Mouse (Mus musculus): Measurements from ENCODE around the gene Dnmt3a. TPM values are rescaled to one million over a fixed set of nuclear protein-coding genes. Genes with fewer than 3 reads are reported as not detected.
A peak's percentile ranks its signal among the peaks of the same experiment; 100 is the strongest.

Gene Dnmt3a
- total RNA-seq, 1 experiment from 2014 or later, result 19.2 TPM

DNA sequence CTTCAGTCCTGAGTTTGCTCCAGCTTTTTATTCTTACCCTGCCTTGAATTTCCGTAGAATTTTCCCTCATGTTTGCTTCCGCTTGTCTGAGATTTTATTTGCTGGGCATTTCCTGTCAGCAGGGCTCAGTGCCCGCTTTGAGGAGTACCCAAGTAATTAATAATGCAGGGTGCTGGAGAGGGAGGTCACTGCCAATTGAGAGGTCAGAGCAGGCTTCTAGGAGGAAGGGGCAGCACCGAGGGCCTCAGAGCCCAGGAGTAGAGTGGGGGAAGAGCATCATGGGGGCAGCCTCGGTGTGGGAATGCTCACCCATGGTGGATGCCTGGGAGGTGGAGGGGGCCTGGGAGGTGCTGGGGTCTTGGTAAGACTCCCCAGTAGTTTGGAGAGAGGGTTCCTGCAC lies 5.8 kb downstream of the Dnmt3a start:
- ATAC-seq (ENCODE audit: extremely low read depth, insufficient number of reproducible peaks, low FRiP score, poor library complexity, severe bottlenecking), result no peak

DNA sequence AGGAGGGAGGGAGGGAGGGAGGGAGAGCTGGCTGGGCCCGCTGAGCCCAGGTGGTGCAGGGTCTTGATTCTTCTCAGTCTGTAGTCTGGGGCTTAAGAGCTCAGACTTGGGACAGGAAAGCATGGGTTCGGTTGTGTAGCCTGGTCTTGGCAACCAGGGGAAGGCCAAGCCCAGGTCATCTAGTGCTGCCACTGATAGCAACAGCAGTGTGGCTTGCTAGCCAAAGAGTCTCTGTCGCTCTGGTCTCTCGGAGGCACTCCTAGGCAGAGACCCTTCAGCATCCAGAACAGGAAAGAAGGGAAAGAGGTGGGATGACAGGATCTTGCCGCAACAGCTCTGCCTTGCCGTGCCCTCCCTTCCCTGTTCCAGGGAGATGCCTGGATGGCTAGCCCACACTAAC lies 6.4 kb downstream of the Dnmt3a start:
- no peak for ATAC-seq (ENCODE audit: extremely low read depth, insufficient number of reproducible peaks, low FRiP score, poor library complexity, severe bottlenecking)

DNA sequence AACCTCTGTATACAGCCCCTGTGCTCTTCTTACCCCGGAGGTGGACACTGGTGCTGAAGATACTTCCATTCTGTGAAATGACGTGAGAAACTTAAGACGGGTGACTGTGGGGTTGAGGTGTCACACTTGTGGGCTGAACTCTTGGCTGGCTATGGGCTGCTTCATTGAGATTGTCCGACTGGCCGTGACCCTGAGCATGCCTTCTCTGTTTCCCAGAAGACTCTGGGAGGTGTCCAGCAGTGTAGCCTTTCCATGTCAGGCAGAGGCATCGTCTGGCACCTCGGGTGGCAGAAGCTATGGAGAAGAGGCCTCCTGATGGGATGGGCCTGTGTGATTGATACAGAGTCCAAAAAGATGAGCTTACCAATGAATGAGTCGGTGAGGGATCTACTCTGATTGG lies 7.3 kb downstream of the Dnmt3a start:
- ATAC-seq (ENCODE audit: extremely low read depth, insufficient number of reproducible peaks, low FRiP score, poor library complexity, severe bottlenecking), result no peak

DNA sequence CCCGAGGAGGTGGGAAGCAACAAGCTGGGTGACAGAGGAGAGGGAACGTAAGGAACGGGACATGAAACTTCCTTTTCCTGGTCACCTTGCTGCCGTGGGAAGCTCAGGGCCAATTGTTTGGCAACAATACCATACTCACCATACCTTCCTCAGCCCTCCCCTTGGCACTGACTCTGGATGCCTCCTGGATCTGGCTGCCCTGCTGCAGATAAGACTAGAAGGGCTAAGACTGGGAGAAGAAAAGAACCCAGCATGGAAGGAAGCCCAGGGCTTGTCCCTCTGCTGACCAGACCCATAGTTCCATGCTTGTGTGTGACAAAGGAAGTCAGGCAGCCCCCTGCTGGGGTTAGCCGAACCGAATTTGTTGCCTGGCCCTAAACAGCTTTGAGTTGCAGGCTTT lies 9.6 kb downstream of the Dnmt3a start:
- ATAC-seq (ENCODE audit: extremely low read depth, insufficient number of reproducible peaks, low FRiP score, poor library complexity, severe bottlenecking), result no peak

DNA sequence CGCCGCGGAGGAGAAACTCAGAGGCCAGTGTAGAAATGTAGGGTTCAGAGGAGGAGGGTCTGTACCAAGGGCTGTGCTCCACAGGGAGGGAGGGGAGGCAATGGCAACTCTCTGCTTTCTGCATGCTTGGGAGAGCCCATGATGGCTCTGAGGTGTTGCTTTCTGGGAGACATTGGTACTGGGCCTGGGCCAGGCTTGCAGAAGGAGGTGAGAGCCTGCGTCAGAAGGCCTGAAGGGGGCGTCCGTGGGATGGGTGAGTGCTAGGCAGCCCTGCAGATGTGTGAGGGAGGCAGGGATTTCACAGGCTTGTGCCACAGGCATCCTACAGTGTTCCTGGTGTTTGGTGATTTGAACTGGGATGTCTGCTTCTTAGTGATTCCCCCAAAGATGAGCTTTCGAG lies 11.2 kb downstream of the Dnmt3a start:
- no peak for ATAC-seq (ENCODE audit: extremely low read depth, insufficient number of reproducible peaks, low FRiP score, poor library complexity, severe bottlenecking)

DNA sequence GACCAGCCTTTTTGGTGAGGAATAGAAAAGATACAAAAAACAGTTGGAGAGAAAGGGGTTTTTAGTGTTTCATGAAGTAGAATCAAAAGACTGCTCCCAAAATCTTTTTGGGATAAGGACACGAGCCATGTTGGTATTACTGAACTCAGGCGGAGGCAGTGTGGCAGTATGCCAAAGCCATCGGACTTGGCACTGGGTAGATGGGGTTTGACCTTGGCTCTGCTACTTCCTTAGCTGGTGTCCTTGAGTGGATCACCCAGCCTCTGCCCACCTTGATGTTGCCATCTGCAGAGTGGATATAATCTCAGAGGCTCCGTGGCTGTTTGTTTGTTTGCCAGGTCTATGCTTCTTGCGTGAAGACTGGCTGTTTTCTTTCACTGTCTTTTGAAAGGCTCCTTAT lies 11.8 kb downstream of the Dnmt3a start:
- ATAC-seq (ENCODE audit: extremely low read depth, insufficient number of reproducible peaks, low FRiP score, poor library complexity, severe bottlenecking), result no peak

DNA sequence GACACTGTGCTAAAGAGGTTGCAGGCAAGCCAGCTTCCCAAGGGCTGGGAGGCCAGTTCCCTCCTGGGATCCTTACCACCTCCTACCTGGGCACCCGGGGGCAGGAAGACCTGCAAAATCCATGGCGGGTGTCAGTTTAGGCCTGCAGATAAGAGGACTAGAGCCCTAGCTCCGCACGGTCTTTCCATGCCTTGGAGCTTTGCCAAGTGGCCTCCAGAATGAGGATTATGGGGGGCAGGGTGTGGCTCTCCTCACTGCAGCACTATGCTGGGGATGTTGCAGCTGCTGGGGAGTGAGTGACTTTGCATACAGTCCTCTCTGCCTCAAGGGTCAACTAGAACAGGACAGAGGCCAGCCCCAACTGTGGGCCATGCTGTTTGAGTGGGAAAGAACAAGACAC lies 14.1 kb downstream of the Dnmt3a start:
- ATAC-seq (ENCODE audit: extremely low read depth, insufficient number of reproducible peaks, low FRiP score, poor library complexity, severe bottlenecking), result no peak

DNA sequence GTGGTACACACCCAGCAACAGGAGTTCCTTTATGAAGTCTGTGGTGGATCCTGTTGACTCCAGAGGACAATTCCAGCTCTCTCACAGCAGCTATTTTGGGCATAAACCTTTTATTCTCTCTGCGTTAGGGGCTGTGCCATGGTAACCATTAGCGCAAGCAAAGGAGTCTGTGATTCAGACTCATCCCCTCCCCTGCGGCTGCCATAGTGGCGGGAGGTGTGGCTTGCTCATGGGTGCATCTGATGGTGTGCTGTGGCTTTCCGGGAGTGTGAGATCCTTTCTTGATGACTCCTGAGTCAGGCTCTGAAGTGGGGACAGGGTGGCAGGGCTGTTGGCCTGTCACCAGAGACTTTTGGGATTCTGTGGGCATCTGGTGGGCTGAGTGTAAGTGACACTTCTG lies 17.6 kb downstream of the Dnmt3a start:
- ATAC-seq (ENCODE audit: extremely low read depth, insufficient number of reproducible peaks, low FRiP score, poor library complexity, severe bottlenecking), result no peak

DNA sequence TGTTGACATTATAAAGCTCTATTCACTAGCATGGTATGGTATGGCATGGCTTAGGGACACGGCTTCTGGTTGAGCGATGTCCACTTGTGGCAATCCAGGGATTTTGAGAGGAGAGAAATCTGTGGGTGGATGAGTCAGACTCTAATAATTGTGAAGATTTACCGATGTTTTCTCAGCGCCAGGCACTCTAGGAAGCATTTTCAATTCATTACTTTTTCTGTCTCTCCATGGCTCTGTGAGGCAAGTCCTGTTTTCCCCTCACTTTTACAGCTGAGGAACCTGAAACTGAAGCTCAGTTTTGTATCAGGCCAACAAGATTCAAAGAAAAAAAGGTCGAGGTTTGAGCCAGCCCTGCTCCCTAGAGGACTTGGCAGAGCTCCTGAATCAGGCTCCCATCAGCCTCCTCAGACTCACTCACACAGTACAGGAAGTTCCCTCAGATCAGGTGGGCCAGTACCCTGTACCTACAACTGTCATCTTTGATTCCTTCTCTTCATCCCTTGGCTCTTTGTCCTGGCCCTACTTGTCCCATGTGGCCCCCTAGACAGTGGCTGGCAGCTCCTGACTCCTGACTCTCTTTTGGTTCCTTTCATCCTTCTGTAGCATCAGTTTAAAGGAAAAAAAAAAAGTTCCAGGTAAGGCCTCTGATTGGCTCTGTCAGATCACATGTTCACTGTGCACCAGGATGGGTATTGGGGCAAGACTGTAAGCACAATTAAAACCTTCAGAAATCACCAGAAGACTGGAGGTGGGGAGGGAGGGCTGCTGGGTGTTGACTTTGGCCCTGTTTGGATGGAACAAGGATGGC lies 19.3 kb downstream of the Dnmt3a start:
- ATAC-seq (ENCODE audit: extremely low read depth, insufficient number of reproducible peaks, low FRiP score, poor library complexity, severe bottlenecking), result no peak

DNA sequence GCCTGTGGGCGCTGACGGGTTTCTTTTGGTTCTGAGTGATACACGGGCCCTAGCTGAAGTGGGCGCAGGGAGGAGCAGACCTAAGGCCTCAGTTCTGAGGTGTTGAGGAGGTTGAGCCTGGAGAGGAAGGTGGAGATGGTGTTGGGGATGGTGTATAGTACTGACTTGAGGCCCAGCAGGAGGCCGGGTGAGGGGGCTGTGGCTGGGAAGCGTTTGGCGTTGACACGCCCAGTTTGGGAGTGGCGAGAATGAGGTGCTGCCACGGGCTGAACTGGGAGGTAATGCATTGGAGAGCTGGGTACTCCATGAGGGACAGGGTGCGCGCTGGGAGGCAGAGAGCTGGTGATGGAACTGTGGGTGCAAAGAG lies 19.9 kb downstream of the Dnmt3a start:
- ATAC-seq (ENCODE audit: extremely low read depth, insufficient number of reproducible peaks, low FRiP score, poor library complexity, severe bottlenecking), result no peak

DNA sequence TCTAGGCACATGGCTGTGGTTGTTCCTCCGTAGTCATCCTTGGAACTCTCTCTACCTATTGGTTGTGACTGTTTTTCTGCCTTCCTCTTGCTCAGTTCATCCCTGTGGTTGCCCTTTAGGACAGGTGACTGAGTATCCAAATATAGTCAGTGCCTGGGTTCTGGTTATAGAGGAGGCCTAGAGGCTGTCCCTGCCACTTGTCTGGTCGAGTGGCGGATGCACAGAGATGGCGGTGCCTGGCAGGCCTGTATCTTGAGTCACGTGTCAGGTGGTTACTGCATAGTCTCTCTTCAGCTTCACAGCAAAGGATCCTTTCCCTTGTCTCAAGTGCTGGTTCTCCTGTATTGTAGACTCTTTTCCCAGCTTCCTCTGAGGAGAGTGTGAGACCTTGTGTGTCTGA lies 22.0 kb downstream of the Dnmt3a start:
- no peak for ATAC-seq (ENCODE audit: extremely low read depth, insufficient number of reproducible peaks, low FRiP score, poor library complexity, severe bottlenecking)

DNA sequence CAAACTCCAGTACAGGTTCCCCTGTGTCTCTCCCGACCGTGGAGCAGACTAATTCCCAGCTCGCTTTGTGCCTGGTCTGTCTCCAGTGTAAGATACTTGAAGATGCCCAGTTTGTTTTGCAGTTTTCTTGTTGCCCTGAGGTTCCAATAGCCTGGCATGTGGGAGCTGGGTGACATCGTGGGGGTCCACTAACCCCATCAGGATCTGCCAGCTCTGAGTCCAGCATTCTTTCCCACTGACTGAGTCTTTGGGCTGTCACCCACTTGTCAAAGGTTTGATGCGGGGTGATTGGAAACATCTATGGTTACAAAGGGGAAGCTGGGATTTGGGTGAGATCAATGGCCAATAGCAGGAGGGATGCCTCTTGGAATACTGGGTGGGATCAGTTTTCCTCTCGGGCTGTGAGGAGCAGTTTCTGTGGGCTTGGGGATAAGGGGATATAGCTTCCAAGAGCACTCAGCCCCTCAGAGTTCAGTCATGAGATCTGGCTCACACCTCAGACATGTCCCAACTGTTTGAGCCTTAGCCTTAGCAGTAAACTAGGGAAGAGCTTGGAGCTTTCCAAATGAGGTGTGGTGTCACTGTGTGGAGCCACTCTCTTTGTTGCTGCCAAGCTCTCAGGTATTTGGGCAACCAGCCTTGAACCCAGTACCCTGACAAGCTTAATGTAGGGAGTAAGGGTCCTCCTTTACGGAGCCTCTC lies 27.4 kb downstream of the Dnmt3a start:
- ATAC-seq (ENCODE audit: extremely low read depth, insufficient number of reproducible peaks, low FRiP score, poor library complexity, severe bottlenecking), result no peak

DNA sequence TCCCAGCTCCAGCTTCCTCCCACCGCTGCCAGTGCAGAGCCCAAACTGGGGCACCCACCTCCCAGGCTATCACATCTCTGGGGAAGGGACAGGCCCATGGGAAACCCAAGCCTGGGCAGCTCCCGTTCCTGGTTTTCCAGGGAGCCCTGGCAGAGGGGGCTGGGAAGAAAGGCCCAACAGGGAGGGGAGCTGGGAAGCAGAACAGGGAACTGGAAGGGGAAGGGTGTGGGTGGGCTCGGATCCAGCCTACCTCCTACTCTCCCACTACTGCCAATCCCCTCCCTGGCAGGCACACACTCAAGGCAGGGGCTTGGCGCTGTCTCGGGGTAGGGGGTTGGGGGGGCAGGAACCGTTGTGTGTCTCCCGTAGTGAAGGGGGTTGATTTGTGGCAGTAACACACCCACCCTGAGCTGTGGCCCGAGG lies 28.1 kb downstream of the Dnmt3a start:
- ATAC-seq (ENCODE audit: extremely low read depth, insufficient number of reproducible peaks, low FRiP score, poor library complexity, severe bottlenecking), result no peak; the same call in 1 of the 2 replicates

DNA sequence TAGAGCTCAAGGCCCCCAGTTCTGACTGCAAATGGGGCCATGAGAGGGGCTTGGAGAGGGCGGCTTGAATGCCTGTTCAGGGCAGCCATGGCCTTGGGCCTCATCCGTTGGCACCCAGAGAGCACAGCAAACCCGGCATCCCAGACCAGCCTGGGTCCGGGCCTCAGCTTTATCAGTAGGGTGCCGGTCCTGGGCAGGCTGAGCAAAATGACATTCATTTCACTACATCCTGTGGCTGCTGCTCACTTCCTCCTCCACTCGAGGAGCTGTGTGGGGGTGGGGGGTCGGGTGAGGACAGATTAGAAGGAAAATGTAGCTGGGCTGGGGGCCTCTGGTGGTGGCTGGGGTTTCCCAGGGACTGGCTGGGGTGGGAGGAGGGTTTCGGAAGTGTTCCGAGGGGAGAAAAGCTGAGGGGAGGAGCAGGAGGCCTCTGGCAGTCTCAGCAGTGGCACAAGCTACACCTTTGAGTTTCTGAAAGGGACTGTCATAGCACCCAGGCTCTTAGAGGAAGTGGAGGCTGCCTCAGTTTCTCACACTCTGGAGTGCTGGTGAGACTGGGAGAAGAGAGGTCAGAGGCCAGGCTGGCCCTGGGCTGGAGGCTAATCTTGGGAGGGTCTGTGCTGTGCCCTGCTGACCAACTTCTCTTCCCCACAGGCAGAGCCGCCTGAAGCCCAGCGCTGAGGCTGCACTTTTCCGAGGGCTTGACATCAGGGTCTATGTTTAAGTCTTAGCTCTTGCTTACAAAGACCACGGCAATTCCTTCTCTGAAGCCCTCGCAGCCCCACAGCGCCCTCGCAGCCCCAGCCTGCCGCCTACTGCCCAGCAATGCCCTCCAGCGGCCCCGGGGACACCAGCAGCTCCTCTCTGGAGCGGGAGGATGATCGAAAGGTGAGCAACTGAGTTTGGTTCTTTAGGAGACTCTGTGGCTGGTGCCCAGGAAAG lies 28.8 kb downstream of the Dnmt3a start:
- ATAC-seq (ENCODE audit: extremely low read depth, insufficient number of reproducible peaks, low FRiP score, poor library complexity, severe bottlenecking), result peak; percentile 68

DNA sequence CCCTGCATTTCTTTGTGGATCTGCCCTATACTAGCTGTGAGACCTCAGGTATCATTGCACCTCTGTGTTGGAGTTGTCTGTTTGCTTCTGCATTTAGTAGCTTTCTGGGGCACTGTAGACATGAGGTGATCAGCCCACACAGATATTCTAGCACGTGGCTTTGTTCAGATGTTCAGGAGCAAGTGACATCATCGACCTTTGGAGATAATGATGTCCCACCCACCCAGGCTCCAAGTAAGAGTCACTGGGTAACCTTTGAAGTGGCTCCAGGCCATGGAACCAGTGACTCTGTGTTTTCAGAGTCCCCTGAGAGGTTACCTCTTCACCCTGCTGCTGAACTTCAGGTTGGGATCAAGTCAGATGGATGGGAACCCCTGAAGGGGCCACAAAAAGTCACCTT lies 29.8 kb downstream of the Dnmt3a start:
- ATAC-seq (ENCODE audit: extremely low read depth, insufficient number of reproducible peaks, low FRiP score, poor library complexity, severe bottlenecking), result no peak

DNA sequence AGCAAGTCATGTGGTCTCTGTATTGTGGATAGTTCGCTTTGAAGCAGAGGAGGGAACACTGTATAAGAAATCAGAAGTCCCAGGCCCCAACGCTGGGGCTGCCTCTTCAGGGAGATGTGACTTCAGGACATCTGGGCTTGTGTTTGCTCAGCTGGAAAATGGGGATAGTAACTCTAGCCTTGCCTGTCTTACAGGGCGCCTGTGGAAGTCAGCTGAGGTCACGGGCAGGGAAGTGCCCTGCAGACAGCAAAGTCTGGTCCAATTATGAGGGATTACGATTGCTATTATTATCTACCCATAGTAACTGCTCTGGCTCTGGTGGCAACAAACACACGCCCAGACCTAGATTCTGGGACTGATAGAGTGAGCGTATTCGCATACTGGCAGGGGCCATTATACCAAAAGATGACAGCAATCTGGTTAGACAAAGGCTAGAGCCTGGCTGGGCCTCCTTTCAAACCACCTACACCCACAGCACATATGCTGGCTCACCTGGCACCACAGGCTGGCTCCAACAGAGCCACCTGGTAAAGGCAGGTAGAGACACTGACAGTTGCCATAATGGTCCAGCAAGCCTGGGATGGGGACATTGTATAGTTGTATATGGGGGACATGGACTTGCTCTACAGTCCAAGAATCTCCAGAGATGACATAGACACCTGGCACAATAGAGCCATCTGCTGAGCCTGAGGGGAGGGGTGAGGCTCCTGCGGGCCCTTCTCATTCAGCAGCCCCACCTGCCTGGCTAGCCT lies 31.4 kb downstream of the Dnmt3a start:
- no peak for ATAC-seq (ENCODE audit: extremely low read depth, insufficient number of reproducible peaks, low FRiP score, poor library complexity, severe bottlenecking)

DNA sequence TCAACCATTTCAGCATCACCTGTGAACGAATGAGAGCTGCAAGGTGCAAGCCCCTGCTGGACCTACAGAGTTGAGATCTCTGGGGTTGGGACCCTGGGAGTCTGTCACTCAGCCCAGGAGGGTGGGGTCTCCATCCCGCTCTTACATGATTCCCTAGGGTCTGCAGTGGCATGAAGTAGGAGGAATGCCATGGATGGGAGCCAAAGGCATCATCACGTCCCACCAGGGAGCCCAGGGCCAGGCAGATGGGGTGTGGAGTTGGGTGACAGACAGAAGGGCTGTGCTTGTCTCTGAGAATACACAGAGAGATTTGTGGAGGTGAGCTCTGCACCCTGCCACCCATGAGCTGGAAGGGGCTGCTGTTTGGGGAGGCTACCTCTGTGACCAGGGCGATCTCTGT lies 32.2 kb downstream of the Dnmt3a start:
- no peak for ATAC-seq (ENCODE audit: extremely low read depth, insufficient number of reproducible peaks, low FRiP score, poor library complexity, severe bottlenecking)

DNA sequence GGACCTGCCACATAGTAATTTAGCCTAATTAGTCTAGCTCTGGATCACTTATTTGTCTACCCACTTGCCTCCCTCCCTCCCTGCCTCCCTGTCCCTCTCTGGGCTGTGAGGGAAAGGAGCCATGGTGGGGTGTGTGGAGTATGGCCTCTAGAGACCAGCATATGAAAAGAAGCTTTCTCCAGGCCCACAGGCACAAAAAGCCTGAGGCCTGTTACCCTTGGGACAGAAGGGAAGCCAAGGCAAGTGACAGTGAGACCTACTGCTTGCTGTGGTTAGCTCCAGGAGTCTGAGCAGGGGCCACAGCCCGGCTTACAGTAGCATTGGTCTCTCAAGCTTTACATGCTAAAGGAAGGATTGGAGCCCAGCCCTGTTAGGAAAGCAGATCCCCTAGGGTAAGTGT lies 33.9 kb downstream of the Dnmt3a start:
- ATAC-seq (ENCODE audit: extremely low read depth, insufficient number of reproducible peaks, low FRiP score, poor library complexity, severe bottlenecking), result no peak

DNA sequence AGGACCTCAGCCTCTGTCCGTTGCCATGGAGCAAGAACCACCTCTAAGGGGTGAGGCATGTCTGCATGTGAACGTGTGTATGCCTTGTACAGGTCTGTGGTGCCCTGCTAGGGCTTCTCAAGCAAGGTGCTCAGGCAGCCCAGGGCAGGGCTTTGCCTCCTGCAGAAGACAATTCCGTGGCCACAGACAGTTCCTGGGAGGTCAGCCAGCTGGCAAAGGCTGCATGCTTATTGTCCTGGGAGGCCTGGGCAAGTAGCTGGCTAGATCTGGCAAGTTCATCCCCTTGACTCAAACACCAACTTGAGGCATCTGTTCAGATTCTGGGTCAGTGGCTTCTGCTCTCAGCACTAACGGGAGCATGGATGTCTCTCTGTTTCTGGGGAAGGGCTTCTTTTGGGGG lies 35.3 kb downstream of the Dnmt3a start:
- ATAC-seq (ENCODE audit: extremely low read depth, insufficient number of reproducible peaks, low FRiP score, poor library complexity, severe bottlenecking), result no peak
